17 mouse cellular contexts compared by ENCODE assay signal in the genomic region with DNA sequence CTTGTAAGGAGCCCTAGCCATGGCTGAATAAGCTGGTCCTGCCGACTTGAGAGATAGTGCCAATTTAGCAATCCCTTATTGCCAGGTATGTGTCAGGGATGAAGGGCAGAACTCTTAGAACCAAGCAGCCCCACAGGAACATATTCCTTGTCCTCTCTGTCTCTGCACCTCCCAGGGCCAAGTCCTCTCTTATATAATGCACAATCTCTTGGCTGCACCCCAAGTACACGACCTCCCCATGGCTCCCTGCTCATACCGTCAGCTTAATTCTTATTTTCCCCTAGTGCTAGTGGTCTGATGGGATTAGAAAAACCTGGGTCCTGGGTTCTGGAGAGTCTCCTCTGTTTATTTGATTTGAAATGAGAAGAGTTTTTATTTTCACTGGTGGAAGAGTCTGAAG.
"Had no signal": no experiment of that assay in that cellular context is flagged by ENCODE, and none has a peak within 500 bp of the region (broad histone marks: within the 10 kb centered on the region; RNA-seq: fewer than 3 reads in every experiment).

No protein-coding gene starts in this region.

- H3K36me3 ChIP-seq: limb, embryonic 12.5 days; limb, embryonic 15.5 days; liver, embryonic 13.5 days; midbrain, embryonic 12.5 days; neural tube, embryonic 13.5 days had no signal

- DNase-seq: kidney, postnatal 4 days; left cerebral cortex, postnatal 4 days; liver, embryonic 13.5 days; lung, adult 2 months; lung, postnatal 14 days; lung, postnatal 4 days; retina, postnatal 1 day; right cerebral cortex, postnatal 25 days; thymus, adult 18-20 months; thymus, postnatal 36 days had no signal

- H3K27ac ChIP-seq: kidney, postnatal 0 days; limb, embryonic 12.5 days; limb, embryonic 15.5 days; liver, embryonic 13.5 days; midbrain, embryonic 12.5 days; neural tube, embryonic 13.5 days had no signal

- H3K9me3 ChIP-seq: limb, embryonic 12.5 days; limb, embryonic 15.5 days; liver, embryonic 13.5 days; midbrain, embryonic 12.5 days; neural tube, embryonic 13.5 days had no signal

- H3K4me3 ChIP-seq: limb, embryonic 12.5 days; limb, embryonic 15.5 days; liver, embryonic 13.5 days; midbrain, embryonic 12.5 days; myocyte; neural tube, embryonic 13.5 days had no signal

- H3K4me1 ChIP-seq: limb, embryonic 15.5 days had no signal

- H3K27me3 ChIP-seq: limb, embryonic 12.5 days; limb, embryonic 15.5 days; liver, embryonic 13.5 days; midbrain, embryonic 12.5 days; neural tube, embryonic 13.5 days had no signal

- ATAC-seq: midbrain, embryonic 16.5 days had no signal

- H3K4me2 ChIP-seq: limb, embryonic 12.5 days; limb, embryonic 15.5 days; liver, embryonic 13.5 days; midbrain, embryonic 12.5 days; neural tube, embryonic 13.5 days had no signal

- H3K9ac ChIP-seq: limb, embryonic 12.5 days; limb, embryonic 15.5 days; liver, embryonic 13.5 days; midbrain, embryonic 12.5 days; neural tube, embryonic 13.5 days had no signal
